Mouse (Mus musculus) kidney, adult 2 months (tissue): Measurements from ENCODE around the gene Ptpdc1. TPM values are rescaled to one million over a fixed set of nuclear protein-coding genes. Genes with fewer than 3 reads are reported as not detected.

ENCODE experiments used
- DNase-seq: peaks from one replicate; pipeline ENCODE4 v3.0.0; 2021
- H3K27ac ChIP-seq: fragments of 200-500 bp; 2 replicates; pipeline ENCODE4 v1.5.1; 2012; ENCODE audit warnings: low read depth, low read length, control low read depth, inconsistent platforms; ENCODE audit not compliant: insufficient read depth
- H3K27me3 ChIP-seq: fragments of 200-500 bp; replicated peaks from 2 replicates; pipeline ENCODE4 v1.6.1; 2012; ENCODE audit warnings: mild to moderate bottlenecking, moderate library complexity, low read length, inconsistent platforms; ENCODE audit not compliant: control insufficient read depth, insufficient read depth
- H3K36me3 ChIP-seq: fragments of 200-500 bp; 2 replicates; pipeline ENCODE4 v1.6.1; 2012; ENCODE audit warnings: mild to moderate bottlenecking, moderate library complexity, low read length, inconsistent platforms; ENCODE audit not compliant: control insufficient read depth, insufficient read depth
- H3K4me1 ChIP-seq: fragments of 200-500 bp; 2 replicates; pipeline ENCODE4 v1.6.1; 2011; ENCODE audit warnings: low read length; ENCODE audit not compliant: control insufficient read depth, insufficient read depth
- H3K4me3 ChIP-seq: fragments of 200-500 bp; 2 replicates; pipeline ENCODE4 v1.5.1; 2011; ENCODE audit warnings: mild to moderate bottlenecking, low read depth, low read length, control low read depth; ENCODE audit not compliant: insufficient read depth
- CTCF ChIP-seq: fragments of 200-500 bp; conservative IDR thresholded peaks from 2 replicates; pipeline ENCODE4 v1.5.1; 2011; ENCODE audit warnings: low read depth, mild to moderate bottlenecking, control low read depth, low read length, moderate library complexity, mixed read lengths; ENCODE audit not compliant: insufficient read depth, insufficient read length
- POLR2A ChIP-seq: fragments of 200-500 bp; IDR thresholded peaks from one replicate; pipeline ENCODE4 v1.6.1; 2011; ENCODE audit warnings: low read depth, low read length, control low read depth
- WGBS: fragments of 180-500 bp; shearing (Covaris S2); methylation state at CpG from one replicate; pipeline ENCODE4 v1.1.7; 2018; 5-methylcytosine and 5-hydroxymethylcytosine counted together
- polyA plus RNA-seq: library from polyadenylated mRNA; depleted of rRNA; stranded (reverse); fragments of >200 nt; gene quantifications from 2 replicates; pipeline ENCODE4 v1.2.3, GENCODE M21; 2012

Gene Ptpdc1
- polyA plus RNA-seq, 1 experiment = 8.5 TPM

DNA sequence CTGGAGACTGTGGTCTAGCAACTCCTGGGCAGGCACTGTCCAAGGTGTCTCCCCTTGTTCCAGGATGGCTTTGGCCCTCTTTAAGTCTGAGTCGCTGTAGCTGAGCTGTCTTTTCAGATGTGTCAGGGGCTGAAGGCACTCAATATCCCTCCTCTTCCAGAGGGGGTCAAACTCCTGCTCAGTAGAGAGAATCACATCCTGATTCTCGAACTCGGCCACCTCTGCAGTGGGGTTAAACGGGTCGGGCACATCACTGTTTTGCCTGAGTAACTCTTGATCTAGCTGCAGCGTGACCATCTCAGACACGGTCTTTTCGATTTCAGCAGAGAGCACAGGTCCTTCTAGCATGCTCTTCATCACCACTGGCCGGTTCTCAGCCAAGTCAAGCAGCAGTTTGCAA lies 39.0 kb downstream of the Ptpdc1 start:
- Histone ChIP-seq H3K27ac (no peak overlapping the region), H3K27me3 (no peaks in the 10 kb centered on the region), H3K36me3 (no peaks in the 10 kb centered on the region; the same call in 1 of the 2 replicates), H3K4me1 (peaks cover 8% of the 10 kb centered on the region; the same call in 1 of the 2 replicates), H3K4me3 (no peak overlapping the region)
- TF ChIP-seq POLR2A = no peak
- no peak for TF ChIP-seq CTCF
- DNase-seq = peak; percentile 41
- WGBS = 58% methylated on average over 9 of the region's 9 CpGs

DNA sequence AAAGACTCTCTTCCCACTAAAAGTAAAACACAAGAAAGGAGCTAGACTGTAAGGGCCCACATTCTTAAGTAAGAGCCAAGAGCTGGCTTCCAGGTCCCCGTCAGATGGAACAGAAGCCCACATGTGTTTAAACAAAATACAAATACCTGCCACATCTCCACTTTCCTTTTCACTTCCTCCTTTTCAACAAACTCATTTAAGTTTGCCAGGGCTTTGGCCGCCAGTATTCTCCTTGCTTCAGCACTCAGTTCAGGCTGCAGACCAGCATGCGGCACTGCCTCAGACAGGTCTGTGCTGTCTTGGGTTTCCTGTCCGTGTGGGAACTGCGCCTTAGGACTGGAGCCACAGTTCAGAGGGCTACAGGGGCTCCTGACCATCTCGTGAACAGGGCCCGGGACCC lies 39.7 kb downstream of the Ptpdc1 start:
- no peak for DNase-seq
- no peaks in the 10 kb centered on the region; the same call in 1 of the 2 replicates for H3K36me3 ChIP-seq
- no peak overlapping the region for H3K4me3 ChIP-seq
- no peak overlapping the region for H3K27ac ChIP-seq
- TF ChIP-seq CTCF (no peak), POLR2A (no peak)
- 70% methylated on average over 7 of the region's 7 CpGs for WGBS
- H3K4me1 ChIP-seq = peaks cover 8% of the 10 kb centered on the region; the same call in 1 of the 2 replicates
- no peaks in the 10 kb centered on the region for H3K27me3 ChIP-seq

DNA sequence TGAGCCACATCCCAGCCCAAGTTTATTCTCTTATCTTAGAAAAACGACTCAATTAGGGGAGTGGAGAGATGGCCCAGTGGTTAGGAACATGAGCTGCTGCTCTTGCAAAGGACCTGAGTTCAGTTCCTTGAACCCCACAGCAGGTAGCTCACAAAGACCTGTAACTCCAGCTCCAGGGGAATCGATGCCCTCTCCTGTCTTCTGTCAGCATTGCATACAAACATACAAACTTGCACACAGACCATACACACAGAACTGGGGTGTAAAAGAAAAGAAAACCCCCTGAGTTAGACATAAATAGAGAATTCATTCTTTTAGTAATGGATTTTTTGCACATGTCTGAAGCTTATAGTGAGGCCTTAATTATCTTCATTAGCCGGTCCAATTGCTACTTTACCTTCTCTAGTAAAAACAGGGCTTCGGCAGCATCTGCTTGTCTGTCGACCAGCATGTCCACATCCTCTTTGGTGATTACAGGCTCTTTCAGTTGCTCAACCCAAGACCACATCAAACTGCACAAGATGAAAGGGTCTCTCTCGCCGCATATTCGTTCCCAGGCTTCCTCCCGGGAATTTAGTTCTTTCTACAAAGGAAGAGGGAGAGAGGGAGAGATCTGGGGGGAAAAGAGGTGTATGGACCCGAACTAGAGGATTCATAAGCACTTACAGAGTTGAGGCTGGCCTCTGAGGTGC lies 42.6 kb downstream of the Ptpdc1 start:
- DNase-seq = no peak
- Histone ChIP-seq H3K36me3 (no peaks in the 10 kb centered on the region), H3K27ac (no peak overlapping the region), H3K4me3 (no peak overlapping the region), H3K4me1 (peaks cover 10% of the 10 kb centered on the region), H3K27me3 (no peaks in the 10 kb centered on the region)
- 83% methylated on average over 10 of the region's 10 CpGs for WGBS
- TF ChIP-seq CTCF = 0 out of 2 replicates have a peak, but pooled peaks have one; percentile 23
- TF ChIP-seq POLR2A = no peak

DNA sequence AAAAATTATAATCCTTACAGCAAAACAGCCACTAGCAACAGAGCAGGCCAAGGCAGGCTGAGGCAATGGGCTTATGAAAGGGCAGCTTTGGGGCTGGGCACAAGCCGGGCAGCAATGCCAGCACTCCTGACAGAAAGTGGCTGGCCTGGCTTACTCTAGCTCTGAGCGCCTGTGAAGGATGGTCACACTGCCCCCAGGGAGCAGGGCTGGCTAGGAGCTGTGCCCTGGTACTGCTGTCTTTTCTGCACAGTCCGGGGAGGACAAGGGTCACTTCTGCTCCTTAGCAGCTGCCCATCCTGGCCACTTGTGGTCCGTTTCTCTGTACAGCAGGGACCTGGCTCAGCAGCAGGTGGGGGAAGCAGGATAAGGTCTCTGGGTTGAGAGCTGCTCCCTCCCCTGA lies 46.8 kb downstream of the Ptpdc1 start:
- Histone ChIP-seq H3K4me1 (peaks cover 12% of the 10 kb centered on the region), H3K27ac (no peak overlapping the region), H3K4me3 (no peak overlapping the region), H3K36me3 (no peaks in the 10 kb centered on the region), H3K27me3 (no peaks in the 10 kb centered on the region)
- 58% methylated on average over 4 of the region's 4 CpGs for WGBS
- no peak for TF ChIP-seq POLR2A
- TF ChIP-seq CTCF = no peak
- peak; percentile 86 for DNase-seq

DNA sequence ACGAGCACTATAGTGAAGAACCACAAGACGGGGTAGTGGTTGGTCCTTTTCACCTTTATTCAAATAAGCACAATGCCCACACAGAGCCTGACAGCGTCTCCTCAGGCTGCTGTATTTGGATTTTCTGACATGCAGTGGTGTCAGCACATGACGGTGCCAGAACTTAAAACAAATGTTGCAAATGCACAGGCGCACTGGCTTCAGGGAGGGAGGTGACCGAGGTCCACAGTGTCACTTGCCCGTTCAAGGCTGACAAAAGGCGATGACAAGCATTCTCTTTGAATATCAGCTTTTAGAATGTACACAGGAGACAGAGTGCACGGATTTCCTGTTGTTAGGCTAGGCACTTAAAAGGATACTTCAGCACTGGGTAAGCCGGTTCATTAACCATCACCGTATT lies 47.6 kb downstream of the Ptpdc1 start:
- TF ChIP-seq CTCF (no peak), POLR2A (no peak)
- WGBS = 64% methylated on average over 11 of the region's 11 CpGs
- peaks cover 18% of the 10 kb centered on the region for H3K4me1 ChIP-seq
- no peaks in the 10 kb centered on the region for H3K36me3 ChIP-seq
- H3K27ac ChIP-seq = no peak overlapping the region
- H3K4me3 ChIP-seq = no peak overlapping the region
- DNase-seq = no peak
- H3K27me3 ChIP-seq = no peaks in the 10 kb centered on the region

DNA sequence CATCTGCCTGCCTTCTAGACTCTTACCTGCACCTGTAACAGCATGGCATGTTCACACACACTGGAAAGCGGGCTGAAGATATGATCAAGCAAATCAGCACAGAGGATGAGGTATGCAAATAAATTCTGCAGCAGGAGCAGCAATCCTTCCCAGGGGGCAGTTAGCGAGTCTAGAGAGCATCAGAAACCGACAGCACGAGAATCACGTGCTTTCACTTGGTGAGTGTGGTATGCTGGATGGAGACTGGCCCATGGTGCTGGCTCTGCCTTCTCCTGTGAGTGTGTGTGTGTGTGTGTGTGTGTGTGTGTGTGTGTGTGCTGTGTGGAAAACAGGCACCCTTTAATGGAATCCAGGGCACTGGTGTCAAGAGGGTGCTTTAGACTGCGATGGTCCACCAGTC lies 48.5 kb downstream of the Ptpdc1 start:
- Histone ChIP-seq H3K36me3 (no peaks in the 10 kb centered on the region), H3K4me3 (no peak overlapping the region)

DNA sequence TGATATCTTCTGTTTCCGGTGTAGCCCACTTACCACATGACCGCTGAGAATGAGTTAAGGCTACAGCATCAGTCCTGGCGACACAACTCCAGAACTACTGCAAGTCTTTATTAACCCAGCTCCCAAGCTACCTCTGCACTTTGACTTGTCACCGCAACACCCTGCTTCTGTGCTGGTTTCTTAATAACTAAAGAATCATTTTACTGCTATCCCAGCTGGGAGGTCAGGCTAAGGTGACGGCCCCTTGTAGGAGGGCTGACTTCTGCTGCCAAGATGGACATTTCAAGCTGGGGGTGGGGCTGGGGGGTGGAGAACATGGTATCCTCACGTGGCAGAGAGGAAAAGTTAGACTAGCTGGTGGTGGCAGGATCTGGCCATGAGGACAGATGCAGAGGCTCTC lies 50.7 kb downstream of the Ptpdc1 start:
- WGBS = 46% methylated on average over 6 of the region's 6 CpGs
- TF ChIP-seq POLR2A = no peak
- TF ChIP-seq CTCF = no peak
- Histone ChIP-seq H3K27ac (peak overlapping the region; percentile 81; the same call in 1 of the 2 replicates), H3K36me3 (no peaks in the 10 kb centered on the region), H3K4me3 (no peak overlapping the region), H3K27me3 (no peaks in the 10 kb centered on the region), H3K4me1 (peaks cover 18% of the 10 kb centered on the region)
- peak; percentile 90 for DNase-seq

More for the DNA sequence above, 48.5 kb downstream of the Ptpdc1 start:
- TF ChIP-seq POLR2A (no peak), CTCF (no peak)
- 72% methylated on average over 6 of the region's 6 CpGs for WGBS
- no peak overlapping the region for H3K27ac ChIP-seq
- no peak for DNase-seq
- H3K4me1 ChIP-seq = peaks cover 18% of the 10 kb centered on the region
- no peaks in the 10 kb centered on the region for H3K27me3 ChIP-seq
